Mouse (Mus musculus) bone marrow, adult 2 months (tissue): ENCODE measurements at regions not wholly inside any gene's neighbourhood (a gene's known extent, or its start where the extent isn't known, plus 50 kb on each side); places are given as distances from the start of the nearest gene placed in this dataset.

Experiments used
- CTCF ChIP-seq: fragments of 200-500 bp; IDR thresholded peaks from 2 replicates; pipeline ENCODE4 v1.5.1; 2011; ENCODE audit warnings: low read length, control low read depth; ENCODE audit not compliant: control insufficient read depth, insufficient read depth
- POLR2A ChIP-seq: fragments of 200-500 bp; IDR thresholded peaks from 2 replicates; pipeline ENCODE4 v1.6.1; 2011; ENCODE audit warnings: low read depth, mild to moderate bottlenecking, control low read depth, low read length, borderline replicate concordance; ENCODE audit not compliant: control insufficient read depth

GRCm38 (mm10) chr1:80098266-80098665, 120.0 kb downstream of the Fam124b start:
- TF ChIP-seq CTCF (no peak), POLR2A (no peak)
